Mouse (Mus musculus) neural tube, embryonic 13.5 days (tissue): ENCODE measurements around the gene Camkmt. TPM values are rescaled to one million over a fixed set of nuclear protein-coding genes. Genes with fewer than 3 reads are reported as not detected.

Experiments used
- ATAC-seq: fragments of 200-750 bp; cut with Nextera tagmentation; 2 replicates; pipeline ENCODE4 v1.8.0; 2017; ENCODE audit warnings: low read depth, mild to moderate bottlenecking, moderate TSS enrichment, moderate library complexity
- H3K27ac ChIP-seq: fragments of 300-500 bp; sonication (generic); replicated peaks from 2 replicates; pipeline ENCODE4 v1.5.1; 2015; ENCODE audit warnings: moderate library complexity, mild to moderate bottlenecking, inconsistent platforms
- H3K27me3 ChIP-seq: fragments of 300-500 bp; sonication (generic); 2 replicates; pipeline ENCODE4 v1.6.1; 2015; ENCODE audit warnings: mild to moderate bottlenecking, inconsistent platforms
- H3K36me3 ChIP-seq: fragments of 300-500 bp; sonication (generic); 2 replicates; pipeline ENCODE4 v1.6.1; 2015; ENCODE audit warnings: mild to moderate bottlenecking, inconsistent platforms
- H3K4me1 ChIP-seq: fragments of 300-500 bp; sonication (generic); replicated peaks from 2 replicates; pipeline ENCODE4 v1.6.1; 2015; ENCODE audit warnings: inconsistent platforms
- H3K4me2 ChIP-seq: fragments of 300-500 bp; sonication (generic); 2 replicates; pipeline ENCODE4 v1.6.1; 2015; ENCODE audit warnings: inconsistent platforms, mild to moderate bottlenecking, moderate library complexity
- H3K4me3 ChIP-seq: fragments of 300-500 bp; sonication (generic); 2 replicates; pipeline ENCODE4 v1.5.1; 2015; ENCODE audit warnings: mild to moderate bottlenecking, inconsistent platforms
- H3K9ac ChIP-seq: fragments of 300-500 bp; sonication (generic); 2 replicates; pipeline ENCODE4 v1.6.1; 2015; ENCODE audit warnings: moderate library complexity, mild to moderate bottlenecking, inconsistent platforms
- H3K9me3 ChIP-seq: fragments of 300-500 bp; sonication (generic); 2 replicates; pipeline ENCODE4 v1.6.1; 2016; ENCODE audit warnings: inconsistent platforms
- WGBS: fragments of 180-500 bp; shearing (Covaris S2); methylation state at CpG from one replicate; pipeline ENCODE4 v1.1.7; 2015; 5-methylcytosine and 5-hydroxymethylcytosine counted together
- polyA plus RNA-seq: library from polyadenylated mRNA; unstranded; fragments of >200 nt; fragmentation: Nextera tagmentation; extraction: Ambion mirVana; gene quantifications from 2 replicates; pipeline ENCODE4 v1.2.1, GENCODE M21; 2015

The Camkmt gene
- polyA plus RNA-seq, 1 experiment from 2014 or later = 18.7 TPM

DNA sequence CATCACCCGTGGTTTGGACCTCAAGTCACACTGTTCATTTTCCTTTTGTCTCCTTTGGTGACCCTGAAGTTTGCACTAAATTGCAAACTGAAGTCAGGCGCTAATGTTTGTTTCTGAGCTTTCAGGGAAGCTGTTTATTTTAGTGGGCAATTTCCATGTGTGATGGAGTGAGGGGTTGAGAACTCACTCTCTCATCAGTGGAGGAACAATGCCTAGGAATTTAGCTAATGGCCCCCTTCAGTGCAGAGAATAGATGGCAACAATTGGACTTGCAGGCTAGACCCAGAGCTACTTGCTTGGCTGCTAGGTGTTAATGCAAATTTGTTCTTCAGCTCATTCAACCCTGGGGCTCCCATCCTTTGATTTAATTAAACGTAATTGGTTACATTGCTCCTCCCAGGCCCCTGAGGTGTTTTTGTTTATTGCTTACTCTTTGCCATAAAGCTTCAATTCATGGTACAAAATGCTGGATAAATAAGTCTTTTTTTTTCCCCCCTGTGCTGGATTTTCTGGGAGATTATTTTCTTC is 58.9 kb downstream of the Camkmt start:
- Histone ChIP-seq H3K9ac (no peak overlapping the region), H3K27ac (no peak overlapping the region), H3K9me3 (no peaks in the 10 kb centered on the region), H3K4me1 (peaks cover 20% of the 10 kb centered on the region), H3K27me3 (no peaks in the 10 kb centered on the region), H3K4me2 (no peak overlapping the region), H3K4me3 (no peak overlapping the region), H3K36me3 (no peaks in the 10 kb centered on the region)
- ATAC-seq = peak; percentile 61; the same call in 1 of the 2 replicates
- 0% methylated on average over 3 of the region's 3 CpGs for WGBS

- H3K4me3 ChIP-seq = no peak overlapping the region
- WGBS = 69% methylated on average over 8 of the region's 8 CpGs
- H3K4me2 ChIP-seq = no peak overlapping the region
- H3K27me3 ChIP-seq = no peaks in the 10 kb centered on the region
- no peaks in the 10 kb centered on the region for H3K36me3 ChIP-seq
- peaks cover 20% of the 10 kb centered on the region for H3K4me1 ChIP-seq
- ATAC-seq = no peak
- no peak overlapping the region for H3K9ac ChIP-seq
- H3K9me3 ChIP-seq = no peaks in the 10 kb centered on the region
- no peak overlapping the region for H3K27ac ChIP-seq
Observed at GRCm38 (mm10) chr17:85151264-85151663, 60.9 kb downstream of the Camkmt start.

DNA sequence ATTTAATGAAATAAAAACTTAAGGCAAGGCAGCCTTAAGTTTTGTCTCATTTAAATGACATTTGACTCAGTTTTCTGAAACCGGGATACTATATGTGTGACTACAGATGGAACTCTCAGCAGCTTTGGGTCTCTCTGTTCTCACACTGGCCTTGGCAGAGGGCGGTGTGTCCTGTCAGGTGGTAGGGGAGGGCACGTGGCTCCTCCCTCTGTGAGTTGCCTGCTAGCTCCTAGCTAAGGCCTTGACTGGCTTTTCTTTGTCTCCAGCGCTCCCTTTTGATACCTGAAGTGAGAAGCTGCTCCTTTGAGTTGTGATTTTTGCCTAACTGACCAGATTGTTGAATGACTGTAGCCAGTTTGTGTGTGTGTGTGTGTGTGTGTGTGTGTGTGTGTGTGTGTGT is 67.8 kb downstream of the Camkmt start:
- H3K4me2 ChIP-seq = no peak overlapping the region
- H3K4me3 ChIP-seq = no peak overlapping the region
- no peaks in the 10 kb centered on the region for H3K36me3 ChIP-seq
- H3K4me1 ChIP-seq = no peaks in the 10 kb centered on the region; the same call in 1 of the 2 replicates
- H3K9ac ChIP-seq = no peak overlapping the region
- no peaks in the 10 kb centered on the region for H3K9me3 ChIP-seq
- no peaks in the 10 kb centered on the region for H3K27me3 ChIP-seq
- H3K27ac ChIP-seq = no peak overlapping the region
- no peak for ATAC-seq
- 82% methylated on average over 4 of the region's 4 CpGs for WGBS

- Histone ChIP-seq H3K27ac (no peak overlapping the region), H3K9me3 (no peaks in the 10 kb centered on the region), H3K27me3 (no peaks in the 10 kb centered on the region), H3K4me1 (no peaks in the 10 kb centered on the region; the same call in 1 of the 2 replicates), H3K36me3 (no peaks in the 10 kb centered on the region), H3K4me3 (no peak overlapping the region), H3K9ac (no peak overlapping the region), H3K4me2 (no peak overlapping the region)
- no peak for ATAC-seq
- WGBS = 80% methylated on average over 8 of the region's 8 CpGs
Observed at GRCm38 (mm10) chr17:85159526-85159925, 69.2 kb downstream of the Camkmt start.

- Histone ChIP-seq H3K27ac (no peak overlapping the region), H3K4me2 (no peak overlapping the region), H3K4me3 (no peak overlapping the region), H3K9me3 (no peaks in the 10 kb centered on the region), H3K9ac (no peak overlapping the region), H3K36me3 (no peaks in the 10 kb centered on the region), H3K4me1 (peaks cover 2% of the 10 kb centered on the region), H3K27me3 (no peaks in the 10 kb centered on the region)
- 89% methylated on average over 8 of the region's 8 CpGs for WGBS
- ATAC-seq = no peak
Observed at GRCm38 (mm10) chr17:85160786-85161185, 70.4 kb downstream of the Camkmt start.

DNA sequence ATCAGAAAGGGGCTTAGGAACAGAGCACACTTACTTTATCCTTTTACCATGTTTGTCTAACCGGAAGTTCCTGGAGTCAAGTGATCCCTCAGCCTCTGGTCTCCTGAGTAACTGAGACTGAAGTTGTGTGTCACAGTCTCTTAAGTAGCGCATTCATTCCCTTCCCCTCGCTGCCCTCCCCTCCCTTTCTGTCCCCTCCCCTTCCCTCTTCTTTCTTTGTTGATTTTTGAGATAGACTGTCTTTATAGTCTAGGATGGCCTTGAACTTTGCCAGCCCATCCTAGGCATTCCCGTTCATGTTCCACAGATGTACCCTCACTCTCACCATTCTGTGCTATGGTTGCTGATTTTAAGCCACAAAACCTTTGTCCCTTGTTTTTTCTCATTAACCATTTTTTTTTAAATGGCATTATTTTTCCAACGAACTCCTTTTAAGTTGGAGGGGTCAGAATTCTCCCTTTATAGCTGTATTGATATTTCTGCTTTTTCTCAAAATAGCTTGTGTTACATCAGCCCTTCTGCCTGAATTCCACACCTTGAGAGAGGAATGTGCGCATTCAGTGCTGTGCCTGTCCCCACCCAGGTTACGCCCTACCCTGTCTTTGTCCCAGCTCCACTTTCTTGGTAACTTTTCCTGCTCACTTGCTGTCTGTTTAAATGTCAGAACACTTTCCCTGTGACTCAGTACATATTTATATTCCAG is 72.4 kb downstream of the Camkmt start:
- 80% methylated on average over 7 of the region's 7 CpGs for WGBS
- H3K4me2 ChIP-seq = no peak overlapping the region
- no peak for ATAC-seq
- H3K9ac ChIP-seq = no peak overlapping the region
- peaks cover 5% of the 10 kb centered on the region for H3K4me1 ChIP-seq
- H3K27ac ChIP-seq = no peak overlapping the region
- no peaks in the 10 kb centered on the region for H3K9me3 ChIP-seq
- no peaks in the 10 kb centered on the region for H3K36me3 ChIP-seq
- H3K4me3 ChIP-seq = no peak overlapping the region
- H3K27me3 ChIP-seq = no peaks in the 10 kb centered on the region

DNA sequence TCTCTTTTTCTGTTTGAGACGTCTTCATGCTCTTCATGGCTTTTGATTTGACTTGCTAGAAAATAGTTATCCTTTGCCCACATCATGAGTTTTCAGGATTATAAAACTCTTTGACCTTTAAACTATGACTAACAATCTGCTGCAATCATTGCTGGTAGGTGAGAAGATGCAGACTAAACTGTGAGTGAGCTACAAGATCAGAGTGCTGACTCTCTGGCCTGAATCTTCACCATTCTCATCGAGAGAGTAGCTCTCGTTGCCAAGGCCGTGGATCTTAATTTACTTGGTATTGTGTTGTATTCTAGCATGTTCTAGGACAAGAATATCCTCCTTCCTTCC is 72.9 kb downstream of the Camkmt start:
- H3K4me2 ChIP-seq = no peak overlapping the region
- no peaks in the 10 kb centered on the region for H3K36me3 ChIP-seq
- no peak overlapping the region for H3K9ac ChIP-seq
- WGBS = 89% methylated on average over 4 of the region's 4 CpGs
- ATAC-seq = no peak
- H3K27me3 ChIP-seq = no peaks in the 10 kb centered on the region
- H3K4me1 ChIP-seq = peaks cover 5% of the 10 kb centered on the region
- H3K9me3 ChIP-seq = no peaks in the 10 kb centered on the region
- H3K27ac ChIP-seq = no peak overlapping the region
- no peak overlapping the region for H3K4me3 ChIP-seq

DNA sequence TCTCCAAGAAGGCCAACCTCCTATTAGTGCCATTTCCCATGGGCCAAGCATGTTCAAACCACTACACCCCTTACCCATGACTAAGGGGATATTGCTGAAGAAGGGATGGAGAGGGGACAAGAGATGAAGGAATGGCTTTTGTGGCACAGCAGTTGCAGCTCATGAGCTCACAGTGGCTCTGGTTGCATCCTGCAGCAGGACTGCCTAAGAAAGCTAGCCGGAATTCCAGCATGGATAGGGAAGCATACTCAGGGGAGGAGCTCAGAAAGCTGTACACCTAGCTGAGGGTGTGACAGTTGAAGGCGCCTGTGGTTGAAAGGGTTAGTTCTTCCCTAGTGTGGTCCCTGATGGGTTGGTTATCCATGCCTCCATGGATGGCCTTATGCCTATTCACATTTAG is 78.4 kb downstream of the Camkmt start:
- H3K36me3 ChIP-seq = no peaks in the 10 kb centered on the region
- no peak for ATAC-seq
- no peaks in the 10 kb centered on the region for H3K27me3 ChIP-seq
- no peak overlapping the region for H3K4me3 ChIP-seq
- no peaks in the 10 kb centered on the region for H3K9me3 ChIP-seq
- H3K4me1 ChIP-seq = peaks cover 5% of the 10 kb centered on the region
- WGBS = 92% methylated on average over 2 of the region's 2 CpGs
- no peak overlapping the region for H3K9ac ChIP-seq
- no peak overlapping the region for H3K27ac ChIP-seq
- no peak overlapping the region for H3K4me2 ChIP-seq

- WGBS = 77% methylated on average over 10 of the region's 10 CpGs
- Histone ChIP-seq H3K4me3 (no peak overlapping the region), H3K36me3 (no peaks in the 10 kb centered on the region), H3K27me3 (no peaks in the 10 kb centered on the region), H3K27ac (no peak overlapping the region), H3K9me3 (no peaks in the 10 kb centered on the region), H3K4me1 (peaks cover 5% of the 10 kb centered on the region), H3K4me2 (no peak overlapping the region), H3K9ac (no peak overlapping the region)
- no peak for ATAC-seq
Observed at GRCm38 (mm10) chr17:85170541-85171255, 80.3 kb downstream of the Camkmt start.

DNA sequence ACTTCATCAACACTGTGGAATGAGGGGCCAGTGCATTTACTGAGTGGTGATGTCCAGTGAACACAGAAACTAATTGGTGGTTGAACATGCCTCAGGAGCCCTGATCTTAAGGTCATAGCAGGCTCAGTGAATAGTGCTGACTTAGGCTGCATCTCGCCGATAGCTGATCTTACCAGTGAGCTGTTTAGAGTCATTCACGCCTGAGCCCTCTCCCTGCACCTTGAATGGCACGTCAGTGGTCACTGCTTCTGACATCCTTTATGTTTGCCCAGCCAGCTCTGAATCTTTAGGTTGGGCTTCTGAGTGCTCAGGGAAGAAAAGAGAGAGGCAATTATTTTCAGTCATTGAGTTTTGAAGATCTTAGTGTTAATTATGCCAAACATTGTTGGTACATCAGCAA is 81.6 kb downstream of the Camkmt start:
- H3K9me3 ChIP-seq = no peaks in the 10 kb centered on the region
- H3K36me3 ChIP-seq = no peaks in the 10 kb centered on the region
- H3K9ac ChIP-seq = no peak overlapping the region
- no peaks in the 10 kb centered on the region for H3K4me1 ChIP-seq
- no peak overlapping the region for H3K27ac ChIP-seq
- ATAC-seq = no peak
- H3K4me3 ChIP-seq = no peak overlapping the region
- 20% methylated on average over 4 of the region's 4 CpGs for WGBS
- no peak overlapping the region for H3K4me2 ChIP-seq
- no peaks in the 10 kb centered on the region for H3K27me3 ChIP-seq

DNA sequence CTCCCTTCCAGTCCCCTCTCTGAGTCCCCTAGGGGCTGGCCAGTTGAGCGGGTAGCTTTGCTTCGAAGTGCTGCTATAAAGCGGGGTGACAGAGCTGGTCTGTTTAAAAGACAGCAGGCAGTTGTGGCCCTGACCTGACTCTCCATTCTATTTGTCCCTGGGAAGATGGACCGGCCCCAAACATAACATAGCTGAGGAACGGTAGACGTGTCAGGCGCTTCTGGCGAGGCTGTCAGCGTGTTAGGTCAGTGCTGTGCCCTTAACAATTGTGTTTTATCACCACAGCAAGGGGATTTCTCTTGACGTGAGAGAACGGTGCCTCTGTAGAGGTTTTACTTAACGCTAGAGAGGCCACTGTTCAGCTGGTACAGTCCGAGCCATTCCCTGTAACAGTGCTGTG is 86.9 kb downstream of the Camkmt start:
- Histone ChIP-seq H3K27me3 (no peaks in the 10 kb centered on the region), H3K4me2 (no peak overlapping the region), H3K4me1 (peaks cover 11% of the 10 kb centered on the region), H3K36me3 (no peaks in the 10 kb centered on the region), H3K9me3 (no peaks in the 10 kb centered on the region), H3K4me3 (no peak overlapping the region), H3K27ac (no peak overlapping the region), H3K9ac (no peak overlapping the region)
- no peak for ATAC-seq
- 51% methylated on average over 13 of the region's 13 CpGs for WGBS

DNA sequence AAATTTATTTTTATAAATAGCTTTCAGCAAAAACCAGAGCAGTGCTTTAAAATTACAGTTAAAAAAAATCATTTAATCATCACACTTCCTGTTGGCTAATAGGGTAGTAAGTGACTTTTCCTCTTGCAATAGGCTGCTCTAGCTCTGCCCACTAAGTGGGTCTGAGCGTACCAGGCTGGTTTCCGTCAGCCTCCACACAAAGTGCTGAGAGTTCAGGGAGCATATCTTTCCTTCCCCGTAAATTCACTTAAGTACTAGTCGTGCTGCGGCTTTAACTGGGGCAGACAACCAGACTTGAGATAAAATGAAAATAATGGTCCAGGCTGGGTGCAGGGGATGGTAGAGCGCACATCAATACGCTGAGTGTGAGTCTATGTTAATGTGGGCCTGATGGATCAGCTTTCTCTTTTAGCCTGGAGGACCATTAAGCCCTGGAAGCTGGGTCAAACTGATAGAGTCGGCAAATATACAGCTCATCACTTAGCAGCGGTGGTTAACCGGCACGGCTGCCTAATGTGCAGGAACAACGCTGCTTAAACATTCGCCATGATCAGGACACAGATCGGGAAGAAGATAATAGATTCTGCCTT is 90.2 kb downstream of the Camkmt start:
- Histone ChIP-seq H3K27me3 (no peaks in the 10 kb centered on the region), H3K36me3 (no peaks in the 10 kb centered on the region), H3K4me2 (peak overlapping the region; percentile 38), H3K27ac (no peak overlapping the region), H3K4me1 (peaks cover 11% of the 10 kb centered on the region), H3K9me3 (no peaks in the 10 kb centered on the region), H3K4me3 (0 out of 2 replicates have a peak overlapping the region, but pooled peaks have one; percentile 0), H3K9ac (no peak overlapping the region)
- WGBS = 33% methylated on average over 14 of the region's 14 CpGs
- peak; percentile 69; the same call in 1 of the 2 replicates for ATAC-seq
